Comparison of ENCODE assay signal across 12 mouse cellular contexts in genomic region chr13:64050895-64051294, GRCm38 (mm10). TPM values are rescaled to one million over a fixed set of nuclear protein-coding genes. Genes with fewer than 3 reads are reported as not detected.
DNase-seq lines count a peak whose midpoint lies in the region; ATAC-seq and TF ChIP-seq lines count a peak whose summit lies in the region.
"Had no signal": no experiment of that assay in that cellular context is flagged by ENCODE, and none has a peak within 500 bp of the region (broad histone marks: within the 10 kb centered on the region; RNA-seq: fewer than 3 reads in every experiment).

No protein-coding gene starts in this region.

- H3K4me3 ChIP-seq in midbrain, postnatal 0 days (ENCODE audit: low read depth, low read length), result no peak overlapping the region
- H3K4me3 ChIP-seq in midbrain, embryonic 13.5 days (replicated peaks), result no peak overlapping the region

- H3K27me3 ChIP-seq in midbrain, postnatal 0 days (ENCODE audit: insufficient read depth, low read length), result no peaks in the 10 kb centered on the region
- H3K27me3 ChIP-seq in midbrain, embryonic 13.5 days, result no peaks in the 10 kb centered on the region

- peak; percentile 46 for TF ChIP-seq CTCF in midbrain, postnatal 0 days (IDR thresholded peaks at IDR 0.05)

- H3K4me1 ChIP-seq in midbrain, postnatal 0 days (ENCODE audit: insufficient read depth, low read length), result no peaks in the 10 kb centered on the region
- no peaks in the 10 kb centered on the region for H3K4me1 ChIP-seq in midbrain, embryonic 13.5 days (replicated peaks)

- no peak overlapping the region for H3K27ac ChIP-seq in midbrain, postnatal 0 days (ENCODE audit: low read depth, low read length)
- H3K27ac ChIP-seq in midbrain, embryonic 13.5 days, result no peak overlapping the region

- no peak for DNase-seq in frontal cortex, postnatal 36 days (ENCODE audit: low spot score in 2 of 2)
- DNase-seq in midbrain, postnatal 0 days (ENCODE audit: low spot score), result peak; percentile 28
- DNase-seq in embryo, embryonic 11 days, result peak; percentile 45
- DNase-seq in testis, postnatal 14 days (ENCODE audit: low spot score), result peak; percentile 21
- DNase-seq in thymus, adult 18-20 months, result no peak
- no peak for DNase-seq in urinary bladder, postnatal 36 days (ENCODE audit: low spot score in 2 of 2)
- DNase-seq: cerebellum, adult 9-10 months had no signal

- H3K9me3 ChIP-seq in midbrain, postnatal 0 days (ENCODE audit: low read length), result no peaks in the 10 kb centered on the region
- 0 out of 2 replicates have a peak, but pooled peaks cover 3% of the 10 kb centered on the region for H3K9me3 ChIP-seq in midbrain, embryonic 13.5 days

- ATAC-seq in frontal cortex, adult (ENCODE audit: low TSS enrichment), result 0 out of 2 replicates have a peak, but pooled peaks have one; percentile 44
- no peak for ATAC-seq in midbrain, postnatal 0 days (ENCODE audit: low FRiP score)
- ATAC-seq in midbrain, embryonic 13.5 days, result no peak
- ATAC-seq: forebrain, embryonic 16.5 days; midbrain, embryonic 16.5 days had no signal

- no peak overlapping the region for H3K9ac ChIP-seq in midbrain, postnatal 0 days (replicated peaks; ENCODE audit: low read length, poor library complexity, severe bottlenecking)
- no peak overlapping the region for H3K9ac ChIP-seq in midbrain, embryonic 13.5 days (replicated peaks)

- no peak overlapping the region for H3K4me2 ChIP-seq in midbrain, postnatal 0 days (ENCODE audit: low read depth, low read length, poor library complexity, severe bottlenecking)
- H3K4me2 ChIP-seq in midbrain, embryonic 13.5 days (replicated peaks), result no peak overlapping the region

- no peaks in the 10 kb centered on the region for H3K36me3 ChIP-seq in midbrain, postnatal 0 days (ENCODE audit: insufficient read depth, low read length)
- H3K36me3 ChIP-seq in midbrain, embryonic 13.5 days, result no peaks in the 10 kb centered on the region

- 70% methylated on average over 4 of the region's 4 CpGs for WGBS in midbrain, postnatal 0 days
- 66% methylated on average over 4 of the region's 4 CpGs for WGBS in midbrain, embryonic 13.5 days

RNA-seq across cellular contexts. Expression of gene Hsd17b3, which starts 38.1 kb away (rescaled TPM):
- not detected in 2 replicates for total RNA-seq in midbrain, postnatal 0 days (2014; rRNA removed)
- polyA plus RNA-seq in midbrain, postnatal 0 days (2015; fragmentation: Nextera tagmentation; extraction: Ambion mirVana), result not detected in 2 replicates
- not detected in 2 replicates for polyA plus RNA-seq in midbrain, embryonic 13.5 days (2015; fragmentation: Nextera tagmentation; extraction: Ambion mirVana)
- polyA plus RNA-seq: forebrain, embryonic 16.5 days; heart, embryonic 16.5 days; midbrain, embryonic 16.5 days had no signal

Comparison
In these comparisons a context has a peak if more than half of its experiments do, and no peak if none do; other contexts are left out.
1. DNase-seq: peak in midbrain, postnatal 0 days (single experiment), embryo, embryonic 11 days (single experiment) and testis, postnatal 14 days (single experiment); none in frontal cortex, postnatal 36 days (0 of 2), thymus, adult 18-20 months (0 of 2) and urinary bladder, postnatal 36 days (0 of 2).